Mouse (Mus musculus): ENCODE results near the gene Snx22. TPM values are rescaled to one million over a fixed set of nuclear protein-coding genes. Genes with fewer than 3 reads are reported as not detected.

Gene Snx22
- polyA plus RNA-seq, 1 experiment: 9.2 TPM

GRCm38 (mm10) chr9:66078493-66078892, 9.0 kb upstream of the Snx22 start:
- no peaks in the 10 kb centered on the region for H3K36me3 ChIP-seq (ENCODE audit: control insufficient read depth, insufficient read depth, low read length)
- no peaks in the 10 kb centered on the region for H3K4me1 ChIP-seq (replicated peaks; ENCODE audit: control insufficient read depth, insufficient read depth, low read length)
- H3K27ac ChIP-seq (ENCODE audit: control insufficient read depth, insufficient read depth, low read length): no peak overlapping the region
- H3K27me3 ChIP-seq (ENCODE audit: control insufficient read depth, insufficient read depth, low read length): no peaks in the 10 kb centered on the region; the same call in 1 of the 2 replicates
- no peak overlapping the region for H3K4me3 ChIP-seq (ENCODE audit: control insufficient read depth, insufficient read depth, low read length)
- WGBS: 61% methylated on average over 14 of the region's 14 CpGs
- TF ChIP-seq CTCF (IDR thresholded peaks at IDR 0.05; ENCODE audit: borderline replicate concordance, control insufficient read depth, extremely low read depth, insufficient read depth, low read length, poor library complexity): no peak
- TF ChIP-seq POLR2A (IDR thresholded peaks at IDR 0.05; ENCODE audit: control insufficient read depth, extremely low read depth, insufficient read depth, low read length, poor library complexity): no peak
- DNase-seq: no peak

- TF ChIP-seq CTCF (IDR thresholded peaks at IDR 0.05; ENCODE audit: borderline replicate concordance, control insufficient read depth, extremely low read depth, insufficient read depth, low read length, poor library complexity) (no peak), POLR2A (IDR thresholded peaks at IDR 0.05; ENCODE audit: control insufficient read depth, extremely low read depth, insufficient read depth, low read length, poor library complexity) (no peak)
- Histone ChIP-seq H3K4me3 (ENCODE audit: control insufficient read depth, insufficient read depth, low read length) (no peak overlapping the region), H3K27me3 (ENCODE audit: control insufficient read depth, insufficient read depth, low read length) (no peaks in the 10 kb centered on the region; the same call in 1 of the 2 replicates), H3K27ac (ENCODE audit: control insufficient read depth, insufficient read depth, low read length) (no peak overlapping the region), H3K36me3 (ENCODE audit: control insufficient read depth, insufficient read depth, low read length) (no peaks in the 10 kb centered on the region), H3K4me1 (replicated peaks; ENCODE audit: control insufficient read depth, insufficient read depth, low read length) (no peaks in the 10 kb centered on the region)
- DNase-seq: no peak
- 82% methylated on average over 3 of the region's 3 CpGs for WGBS
Measured at GRCm38 (mm10) chr9:66078072-66078471, 8.6 kb upstream of the Snx22 start.

- 76% methylated on average over 7 of the region's 7 CpGs for WGBS
- peaks cover 10% of the 10 kb centered on the region for H3K4me1 ChIP-seq (replicated peaks; ENCODE audit: control insufficient read depth, insufficient read depth, low read length)
- H3K4me3 ChIP-seq (ENCODE audit: control insufficient read depth, insufficient read depth, low read length): no peak overlapping the region
- peaks cover 18% of the 10 kb centered on the region for H3K27me3 ChIP-seq (ENCODE audit: control insufficient read depth, insufficient read depth, low read length)
- TF ChIP-seq CTCF (IDR thresholded peaks at IDR 0.05; ENCODE audit: borderline replicate concordance, control insufficient read depth, extremely low read depth, insufficient read depth, low read length, poor library complexity) (no peak), POLR2A (IDR thresholded peaks at IDR 0.05; ENCODE audit: control insufficient read depth, extremely low read depth, insufficient read depth, low read length, poor library complexity) (no peak)
- H3K27ac ChIP-seq (ENCODE audit: control insufficient read depth, insufficient read depth, low read length): no peak overlapping the region
- no peaks in the 10 kb centered on the region for H3K36me3 ChIP-seq (ENCODE audit: control insufficient read depth, insufficient read depth, low read length)
- DNase-seq: no peak
Measured at GRCm38 (mm10) chr9:66072754-66073153, 3.2 kb upstream of the Snx22 start.

GRCm38 (mm10) chr9:66070151-66070550, 632 bp upstream of the Snx22 start:
- Histone ChIP-seq H3K27ac (ENCODE audit: control insufficient read depth, insufficient read depth, low read length) (no peak overlapping the region), H3K27me3 (ENCODE audit: control insufficient read depth, insufficient read depth, low read length) (peaks cover 18% of the 10 kb centered on the region), H3K4me1 (replicated peaks; ENCODE audit: control insufficient read depth, insufficient read depth, low read length) (peaks cover 10% of the 10 kb centered on the region), H3K36me3 (ENCODE audit: control insufficient read depth, insufficient read depth, low read length) (peaks cover 6% of the 10 kb centered on the region), H3K4me3 (ENCODE audit: control insufficient read depth, insufficient read depth, low read length) (no peak overlapping the region)
- TF ChIP-seq POLR2A (IDR thresholded peaks at IDR 0.05; ENCODE audit: control insufficient read depth, extremely low read depth, insufficient read depth, low read length, poor library complexity): no peak
- TF ChIP-seq CTCF (IDR thresholded peaks at IDR 0.05; ENCODE audit: borderline replicate concordance, control insufficient read depth, extremely low read depth, insufficient read depth, low read length, poor library complexity): no peak
- WGBS: 77% methylated on average over 5 of the region's 5 CpGs
- DNase-seq: no peak

GRCm38 (mm10) chr9:66068971-66069391, 538 bp downstream of the Snx22 start:
- TF ChIP-seq CTCF (IDR thresholded peaks at IDR 0.05; ENCODE audit: borderline replicate concordance, control insufficient read depth, extremely low read depth, insufficient read depth, low read length, poor library complexity) (no peak), POLR2A (IDR thresholded peaks at IDR 0.05; ENCODE audit: control insufficient read depth, extremely low read depth, insufficient read depth, low read length, poor library complexity) (no peak)
- Histone ChIP-seq H3K36me3 (ENCODE audit: control insufficient read depth, insufficient read depth, low read length) (peaks cover 11% of the 10 kb centered on the region), H3K27me3 (ENCODE audit: control insufficient read depth, insufficient read depth, low read length) (peaks cover 18% of the 10 kb centered on the region), H3K4me3 (ENCODE audit: control insufficient read depth, insufficient read depth, low read length) (peak overlapping the region; percentile 31), H3K27ac (ENCODE audit: control insufficient read depth, insufficient read depth, low read length) (no peak overlapping the region), H3K4me1 (replicated peaks; ENCODE audit: control insufficient read depth, insufficient read depth, low read length) (peaks cover 10% of the 10 kb centered on the region)
- WGBS: 3% methylated on average over 30 of the region's 30 CpGs
- DNase-seq: peak; percentile 7

GRCm38 (mm10) chr9:66068056-66068455, 1.5 kb downstream of the Snx22 start:
- peaks cover 18% of the 10 kb centered on the region for H3K27me3 ChIP-seq (ENCODE audit: control insufficient read depth, insufficient read depth, low read length)
- TF ChIP-seq CTCF (IDR thresholded peaks at IDR 0.05; ENCODE audit: borderline replicate concordance, control insufficient read depth, extremely low read depth, insufficient read depth, low read length, poor library complexity) (no peak), POLR2A (IDR thresholded peaks at IDR 0.05; ENCODE audit: control insufficient read depth, extremely low read depth, insufficient read depth, low read length, poor library complexity) (no peak)
- DNase-seq: no peak
- WGBS: 91% methylated on average over 4 of the region's 4 CpGs
- peaks cover 20% of the 10 kb centered on the region for H3K36me3 ChIP-seq (ENCODE audit: control insufficient read depth, insufficient read depth, low read length)
- no peak overlapping the region for H3K27ac ChIP-seq (ENCODE audit: control insufficient read depth, insufficient read depth, low read length)
- no peak overlapping the region for H3K4me3 ChIP-seq (ENCODE audit: control insufficient read depth, insufficient read depth, low read length)
- H3K4me1 ChIP-seq (replicated peaks; ENCODE audit: control insufficient read depth, insufficient read depth, low read length): peaks cover 10% of the 10 kb centered on the region

GRCm38 (mm10) chr9:66067542-66067941, 2.0 kb downstream of the Snx22 start:
- TF ChIP-seq CTCF (IDR thresholded peaks at IDR 0.05; ENCODE audit: borderline replicate concordance, control insufficient read depth, extremely low read depth, insufficient read depth, low read length, poor library complexity) (no peak), POLR2A (IDR thresholded peaks at IDR 0.05; ENCODE audit: control insufficient read depth, extremely low read depth, insufficient read depth, low read length, poor library complexity) (no peak)
- 95% methylated on average over 5 of the region's 5 CpGs for WGBS
- peaks cover 18% of the 10 kb centered on the region for H3K27me3 ChIP-seq (ENCODE audit: control insufficient read depth, insufficient read depth, low read length)
- no peak overlapping the region for H3K4me3 ChIP-seq (ENCODE audit: control insufficient read depth, insufficient read depth, low read length)
- no peak overlapping the region for H3K27ac ChIP-seq (ENCODE audit: control insufficient read depth, insufficient read depth, low read length)
- peaks cover 23% of the 10 kb centered on the region for H3K36me3 ChIP-seq (ENCODE audit: control insufficient read depth, insufficient read depth, low read length)
- H3K4me1 ChIP-seq (replicated peaks; ENCODE audit: control insufficient read depth, insufficient read depth, low read length): peaks cover 10% of the 10 kb centered on the region
- no peak for DNase-seq

Data from thymus, adult 2 months (tissue).